Mouse (Mus musculus) ES-E14 (cell line): Measurements from ENCODE around the gene Zfyve16. TPM values are rescaled to one million over a fixed set of nuclear protein-coding genes. Genes with fewer than 3 reads are reported as not detected.

Experiments used
- DNase-seq: peaks from one replicate; pipeline ENCODE4 v3.0.0-alpha.2; 2013; ENCODE audit warnings: low read depth, low spot score
- H3K27ac ChIP-seq: 2 replicates; pipeline ENCODE4 v1.5.1; 2012; ENCODE audit warnings: low read depth, mild to moderate bottlenecking, low read length, moderate library complexity, mixed read lengths; ENCODE audit not compliant: poor library complexity, insufficient read depth, severe bottlenecking
- H3K36me3 ChIP-seq: 2 replicates; pipeline ENCODE4 v1.6.1; 2012; ENCODE audit warnings: mild to moderate bottlenecking, low read length, moderate library complexity, mixed read lengths; ENCODE audit not compliant: control insufficient read depth, poor library complexity, insufficient read depth, severe bottlenecking
- H3K4me1 ChIP-seq, 2 experiments: fragments of 150-350 bp in 1 of 2; sonication (generic) in 1 of 2; 2 replicates each; pipeline ENCODE4 v1.6.1; 2012; ENCODE audit warnings: low read length in 2 of 2, mild to moderate bottlenecking in 1 of 2, mixed read lengths in 1 of 2; ENCODE audit not compliant: control insufficient read depth in 2 of 2, insufficient read depth in 2 of 2, poor library complexity in 1 of 2
- H3K4me3 ChIP-seq, 2 experiments: fragments of 150-350 bp in 1 of 2; sonication (generic) in 1 of 2; 2 replicates each; pipeline ENCODE4 v1.5.1; 2012; ENCODE audit warnings: low read length in 2 of 2, low read depth in 1 of 2, mild to moderate bottlenecking in 1 of 2, mixed read lengths in 1 of 2; ENCODE audit not compliant: insufficient read depth in 1 of 2, poor library complexity in 1 of 2, severe bottlenecking in 1 of 2
- H3K9ac ChIP-seq: 2 replicates; pipeline ENCODE4 v1.6.1; 2012; ENCODE audit warnings: low read depth, mild to moderate bottlenecking, low read length, mixed read lengths; ENCODE audit not compliant: poor library complexity, insufficient read depth, severe bottlenecking
- H3K9me3 ChIP-seq: fragments of 150-350 bp; sonication (generic); 2 replicates; pipeline ENCODE4 v1.6.1; 2012; ENCODE audit warnings: low read depth, mild to moderate bottlenecking, low read length; ENCODE audit not compliant: control insufficient read depth, insufficient read depth
- CHD2 ChIP-seq: IDR thresholded peaks from 2 replicates; pipeline ENCODE4 v1.6.1; 2014; ENCODE audit warnings: mild to moderate bottlenecking, low read depth, low read length, inconsistent platforms
- HCFC1 ChIP-seq: IDR thresholded peaks from 2 replicates; pipeline ENCODE4 v1.6.1; 2012; ENCODE audit warnings: low read length, inconsistent platforms, borderline replicate concordance; ENCODE audit not compliant: insufficient read depth
- MAFK ChIP-seq: IDR thresholded peaks from 2 replicates; pipeline ENCODE4 v1.6.1; 2014; ENCODE audit warnings: mild to moderate bottlenecking, low read depth, low read length, inconsistent platforms; ENCODE audit not compliant: insufficient read depth
- ZC3H11A ChIP-seq: IDR thresholded peaks from 2 replicates; pipeline ENCODE4 v1.6.1; 2012; ENCODE audit warnings: low read depth, mild to moderate bottlenecking, inconsistent platforms, low read length, borderline replicate concordance
- ZNF384 ChIP-seq: IDR thresholded peaks from 2 replicates; pipeline ENCODE4 v1.6.1; 2012; ENCODE audit warnings: low read depth, low read length, inconsistent platforms
- in situ Hi-C, 2 experiments: fragments of 600-800 bp; cut with MboI; formaldehyde crosslinking; loops; one replicate each; pipeline ENCODE4 v1.15.1; 2025; ENCODE audit warnings: low sequenced_read_pairs in 2 of 2, inconsistent platforms in 1 of 2; ENCODE audit not compliant: unreplicated experiment in 2 of 2
- total RNA-seq: library from RNA; depleted of rRNA; stranded (reverse); fragments of 300-350 nt; gene quantifications from 2 replicates; pipeline ENCODE4 v1.2.3, GENCODE M21; 2012

The Zfyve16 gene
- total RNA-seq, 1 experiment: 12.6 TPM

DNA sequence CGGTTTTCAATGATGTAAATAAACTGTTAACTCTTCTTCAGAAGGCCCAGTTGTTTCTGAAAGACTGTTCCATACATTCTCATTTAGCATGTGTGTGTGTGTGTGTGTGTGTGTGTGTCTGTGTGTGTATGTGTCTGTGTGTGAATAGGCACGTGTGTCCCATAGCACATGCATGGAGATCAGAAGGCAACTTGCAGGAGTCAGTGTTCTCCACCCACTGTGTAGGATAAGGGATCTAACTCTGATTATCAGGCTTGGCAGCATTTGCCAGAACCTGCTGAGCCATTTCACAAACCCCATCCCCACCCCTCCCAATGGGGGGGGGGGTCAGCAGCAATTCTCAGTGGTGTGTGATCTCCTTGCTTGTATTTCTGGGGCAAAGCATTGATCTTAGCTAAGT is 26.6 kb upstream of the Zfyve16 start:
- Histone ChIP-seq H3K27ac (no peak overlapping the region), H3K36me3 (no peaks in the 10 kb centered on the region), H3K9me3 (no peaks in the 10 kb centered on the region), H3K4me3 (no peak overlapping the region), H3K4me1 (no peaks in the 10 kb centered on the region), H3K9ac (no peak overlapping the region)
- in situ Hi-C loops: no loop called here
- TF ChIP-seq HCFC1: no peak
- TF ChIP-seq ZNF384: no peak
- no peak for TF ChIP-seq MAFK
- TF ChIP-seq ZC3H11A: no peak
- no peak for TF ChIP-seq CHD2
- no peak for DNase-seq

- Histone ChIP-seq H3K4me1 (no peaks in the 10 kb centered on the region), H3K36me3 (no peaks in the 10 kb centered on the region), H3K9ac (no peak overlapping the region), H3K27ac (no peak overlapping the region), H3K4me3 (no peak overlapping the region), H3K9me3 (no peaks in the 10 kb centered on the region)
- no peak for DNase-seq
- in situ Hi-C loops: no loop called here
- TF ChIP-seq ZC3H11A (no peak), MAFK (no peak), HCFC1 (no peak), CHD2 (no peak), ZNF384 (no peak)
Measured at GRCm38 (mm10) chr13:92556458-92557126, 25.9 kb upstream of the Zfyve16 start.

- Histone ChIP-seq H3K27ac (no peak overlapping the region), H3K4me1 (no peaks in the 10 kb centered on the region), H3K4me3 (no peak overlapping the region), H3K36me3 (no peaks in the 10 kb centered on the region), H3K9ac (no peak overlapping the region), H3K9me3 (peaks cover 2% of the 10 kb centered on the region; the same call in 1 of the 2 replicates)
- no peak for TF ChIP-seq ZNF384
- no peak for TF ChIP-seq CHD2
- TF ChIP-seq ZC3H11A: no peak
- no peak for TF ChIP-seq MAFK
- TF ChIP-seq HCFC1: no peak
- no peak for DNase-seq
- in situ Hi-C loops: no loop called here
Measured at GRCm38 (mm10) chr13:92547093-92547492, 16.4 kb upstream of the Zfyve16 start.

- Histone ChIP-seq H3K36me3 (no peaks in the 10 kb centered on the region), H3K4me3 (no peak overlapping the region), H3K9ac (no peak overlapping the region), H3K9me3 (no peaks in the 10 kb centered on the region), H3K27ac (no peak overlapping the region), H3K4me1 (peaks cover 0 to 2% of the 10 kb centered on the region in 2 experiments; a peak in 1 of 4 replicates)
- TF ChIP-seq CHD2: no peak
- TF ChIP-seq HCFC1: no peak
- TF ChIP-seq MAFK: no peak
- TF ChIP-seq ZC3H11A: no peak
- TF ChIP-seq ZNF384: no peak
- in situ Hi-C loops: no loop called here
- DNase-seq: no peak
Measured at GRCm38 (mm10) chr13:92540997-92541396, 10.3 kb upstream of the Zfyve16 start.

DNA sequence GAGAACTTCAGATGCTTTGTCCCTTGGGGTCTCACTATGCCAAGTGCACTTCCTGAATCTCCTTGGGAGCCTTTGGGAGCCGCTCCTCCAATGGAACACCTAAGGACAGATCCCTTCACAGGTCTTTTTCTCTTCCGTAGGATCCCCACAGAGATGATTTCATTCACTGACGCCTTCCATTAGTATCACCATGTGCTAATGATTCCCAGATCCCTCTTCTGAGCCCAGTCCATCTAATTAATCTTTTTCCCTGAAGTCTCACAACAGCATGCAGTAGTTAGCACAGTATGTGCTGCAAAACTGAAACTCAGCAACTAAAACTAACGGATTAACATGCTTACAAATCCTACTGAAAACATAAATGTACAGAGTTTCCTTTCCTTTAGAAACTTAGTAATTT is 8.5 kb upstream of the Zfyve16 start:
- no peaks in the 10 kb centered on the region for H3K9me3 ChIP-seq
- H3K27ac ChIP-seq: no peak overlapping the region
- in situ Hi-C loops: no loop called here
- peaks cover 0 to 2% of the 10 kb centered on the region in 2 experiments; a peak in 1 of 4 replicates for H3K4me1 ChIP-seq
- no peak overlapping the region for H3K9ac ChIP-seq
- no peak overlapping the region for H3K4me3 ChIP-seq
- H3K36me3 ChIP-seq: no peaks in the 10 kb centered on the region
- TF ChIP-seq MAFK: no peak
- no peak for TF ChIP-seq ZC3H11A
- TF ChIP-seq ZNF384: no peak
- TF ChIP-seq CHD2: no peak
- no peak for TF ChIP-seq HCFC1
- DNase-seq: no peak
